In the genomic region with DNA sequence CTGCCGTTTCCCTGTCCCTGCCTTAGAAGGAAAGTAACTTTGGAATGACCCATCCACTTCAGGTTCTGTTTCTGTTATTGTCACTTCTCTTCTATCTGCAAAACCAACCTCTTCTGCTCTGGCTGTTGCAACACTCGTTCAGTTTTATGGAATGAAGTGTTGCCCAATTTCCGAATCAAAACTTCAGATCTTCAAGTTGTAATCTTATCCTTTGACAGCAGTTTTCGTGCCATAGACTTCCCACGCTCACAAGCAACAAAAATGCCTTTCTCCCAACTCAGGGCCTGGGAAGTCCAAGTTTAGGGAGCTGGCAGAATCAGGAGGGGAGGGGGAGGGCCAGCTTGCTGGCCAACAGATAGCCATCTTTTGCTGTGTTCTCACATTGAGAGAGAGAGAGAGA, we compare ENCODE assay signal across 18 mouse cellular contexts.
A peak's percentile ranks its signal among the peaks of the same experiment; 100 is the strongest.
DNase-seq lines count a peak whose midpoint lies in the region; ATAC-seq and TF ChIP-seq lines count a peak whose summit lies in the region.
"Had no signal": no experiment of that assay in that cellular context is flagged by ENCODE, and none has a peak within 500 bp of the region (broad histone marks: within the 10 kb centered on the region; RNA-seq: fewer than 3 reads in every experiment).

No protein-coding gene starts in this region.

- no peak for DNase-seq in frontal cortex, postnatal 10 days (ENCODE audit: low spot score in 2 of 2)
- peak; percentile 16 for DNase-seq in ovary, postnatal 36 days (ENCODE audit: low spot score)
- DNase-seq in ovary, postnatal 10 days (ENCODE audit: low spot score): no peak
- DNase-seq in lung, postnatal 14 days: peak; percentile 42
- DNase-seq in midbrain, postnatal 0 days (ENCODE audit: low spot score): no peak
- DNase-seq in left cerebral cortex, postnatal 10 days (ENCODE audit: extremely low spot score in 1 of 2, low spot score in 2 of 2): no peak
- DNase-seq in B cell, adult 2 months: no peak
- DNase-seq: cerebellum, adult 18-20 months; right cerebral cortex, postnatal 4 days; thymus, adult 2 months had no signal

- no peaks in the 10 kb centered on the region for H3K27me3 ChIP-seq in midbrain, postnatal 0 days (ENCODE audit: insufficient read depth, low read length)
- H3K27me3 ChIP-seq: embryonic facial prominence, embryonic 12.5 days; hindbrain, embryonic 12.5 days; intestine, embryonic 15.5 days; limb, embryonic 15.5 days; neural tube, embryonic 12.5 days had no signal

- no peaks in the 10 kb centered on the region for H3K36me3 ChIP-seq in midbrain, postnatal 0 days (ENCODE audit: insufficient read depth, low read length)
- H3K36me3 ChIP-seq: embryonic facial prominence, embryonic 12.5 days; hindbrain, embryonic 12.5 days; intestine, embryonic 15.5 days; limb, embryonic 15.5 days; neural tube, embryonic 12.5 days had no signal

- no peak overlapping the region for H3K4me3 ChIP-seq in midbrain, postnatal 0 days (ENCODE audit: low read depth, low read length)
- H3K4me3 ChIP-seq: embryonic facial prominence, embryonic 12.5 days; hindbrain, embryonic 12.5 days; intestine, embryonic 15.5 days; limb, embryonic 15.5 days; neural tube, embryonic 12.5 days had no signal

- no peak overlapping the region for H3K4me2 ChIP-seq in midbrain, postnatal 0 days (ENCODE audit: low read depth, low read length, poor library complexity, severe bottlenecking)
- H3K4me2 ChIP-seq: embryonic facial prominence, embryonic 12.5 days; hindbrain, embryonic 12.5 days; intestine, embryonic 15.5 days; limb, embryonic 15.5 days; neural tube, embryonic 12.5 days had no signal

- WGBS in midbrain, postnatal 0 days: 91% methylated on average over 5 of the region's 5 CpGs

- intact Hi-C loops in left cerebral cortex, postnatal 10 days (cut with DNase I): loop anchor here (10.0 kb wide), 1 partner anchor 107 kb away; no protein-coding TSS in a partner anchor

- no peak overlapping the region for H3K27ac ChIP-seq in midbrain, postnatal 0 days (ENCODE audit: low read depth, low read length)
- H3K27ac ChIP-seq: embryonic facial prominence, embryonic 12.5 days; hindbrain, embryonic 12.5 days; intestine, embryonic 15.5 days; limb, embryonic 15.5 days; macrophage; neural tube, embryonic 12.5 days had no signal

- no peaks in the 10 kb centered on the region for H3K9me3 ChIP-seq in midbrain, postnatal 0 days (ENCODE audit: low read length)
- H3K9me3 ChIP-seq: embryonic facial prominence, embryonic 12.5 days; hindbrain, embryonic 12.5 days; intestine, embryonic 15.5 days; limb, embryonic 15.5 days; neural tube, embryonic 12.5 days had no signal

- TF ChIP-seq CTCF in midbrain, postnatal 0 days (IDR thresholded peaks at IDR 0.05): no peak

- no peak overlapping the region for H3K9ac ChIP-seq in midbrain, postnatal 0 days (replicated peaks; ENCODE audit: low read length, poor library complexity, severe bottlenecking)
- H3K9ac ChIP-seq: embryonic facial prominence, embryonic 12.5 days; hindbrain, embryonic 12.5 days; intestine, embryonic 15.5 days; limb, embryonic 15.5 days; neural tube, embryonic 12.5 days had no signal

- H3K4me1 ChIP-seq in midbrain, postnatal 0 days (ENCODE audit: insufficient read depth, low read length): no peaks in the 10 kb centered on the region
- H3K4me1 ChIP-seq: embryonic facial prominence, embryonic 12.5 days; hindbrain, embryonic 12.5 days; intestine, embryonic 15.5 days; limb, embryonic 15.5 days; neural tube, embryonic 12.5 days had no signal

- peak; percentile 39; the same call in 1 of the 2 replicates for ATAC-seq in frontal cortex, adult (ENCODE audit: low TSS enrichment)
- no peak for ATAC-seq in midbrain, postnatal 0 days (ENCODE audit: low FRiP score)
- ATAC-seq: intestine, embryonic 15.5 days; midbrain, embryonic 16.5 days had no signal

Comparison
In these comparisons a context has a peak if more than half of its experiments do, and no peak if none do; other contexts are left out.
1. DNase-seq: peak in ovary, postnatal 36 days (single experiment) and lung, postnatal 14 days (single experiment); none in frontal cortex, postnatal 10 days (0 of 2), ovary, postnatal 10 days (single experiment), midbrain, postnatal 0 days (single experiment), left cerebral cortex, postnatal 10 days (0 of 2) and B cell, adult 2 months (0 of 2).